Mouse (Mus musculus) CD8-positive naive resting alpha-beta T cell, adult 2 months (primary cell): ENCODE measurements around the gene Eif3l.
"Not testable (repeated sequence)": the region's sequence is repeated elsewhere in the genome, so short reads cannot be mapped to it uniquely, and the experiment has no call there.

ENCODE experiments used
- DNase-seq, 2 experiments: peaks; one replicate each; pipeline ENCODE4 v3.0.0; 2022; ENCODE audit warnings: low read depth in 2 of 2, low spot score in 2 of 2

Eif3l gene

DNA sequence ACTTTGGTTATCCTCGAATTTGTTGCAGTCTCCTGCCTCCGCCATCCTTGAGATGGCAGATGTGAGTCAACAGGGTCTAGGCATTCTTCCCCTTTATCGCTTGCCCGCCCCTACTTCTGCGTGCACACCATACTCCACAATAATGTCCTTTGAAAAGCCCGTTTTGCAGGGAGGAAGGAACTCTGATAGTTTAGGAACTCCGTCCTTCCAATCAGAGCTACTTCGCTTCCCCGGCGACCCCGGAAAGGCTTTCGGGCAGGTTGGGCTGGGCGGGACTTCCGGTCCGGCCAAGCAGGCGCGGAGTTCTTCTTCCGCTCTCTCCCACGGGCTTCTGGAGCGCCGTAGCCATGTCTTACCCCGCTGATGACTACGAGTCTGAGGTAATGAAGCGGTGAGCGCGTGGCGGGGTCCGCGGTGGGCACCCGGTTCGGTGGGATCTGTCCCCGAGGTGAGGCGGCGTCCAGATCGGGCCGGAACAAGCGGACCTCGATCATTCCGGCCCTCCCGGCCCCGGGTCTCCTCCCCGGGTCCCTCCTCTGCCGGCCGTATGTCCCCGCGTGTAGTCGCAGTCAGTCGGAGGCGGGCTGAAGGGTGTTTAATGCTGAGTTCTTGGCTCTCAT is at the start of gene Eif3l:
Gene Eif3l, plus strand, starts transcription at position 267 of the 620 bp plus-strand sequence.
- peak; percentile 74 to 76 for DNase-seq

GRCm38 (mm10) chr15:79025687-79026308 is 49.2 kb upstream of the Eif3l start:
- DNase-seq = no peak

DNA sequence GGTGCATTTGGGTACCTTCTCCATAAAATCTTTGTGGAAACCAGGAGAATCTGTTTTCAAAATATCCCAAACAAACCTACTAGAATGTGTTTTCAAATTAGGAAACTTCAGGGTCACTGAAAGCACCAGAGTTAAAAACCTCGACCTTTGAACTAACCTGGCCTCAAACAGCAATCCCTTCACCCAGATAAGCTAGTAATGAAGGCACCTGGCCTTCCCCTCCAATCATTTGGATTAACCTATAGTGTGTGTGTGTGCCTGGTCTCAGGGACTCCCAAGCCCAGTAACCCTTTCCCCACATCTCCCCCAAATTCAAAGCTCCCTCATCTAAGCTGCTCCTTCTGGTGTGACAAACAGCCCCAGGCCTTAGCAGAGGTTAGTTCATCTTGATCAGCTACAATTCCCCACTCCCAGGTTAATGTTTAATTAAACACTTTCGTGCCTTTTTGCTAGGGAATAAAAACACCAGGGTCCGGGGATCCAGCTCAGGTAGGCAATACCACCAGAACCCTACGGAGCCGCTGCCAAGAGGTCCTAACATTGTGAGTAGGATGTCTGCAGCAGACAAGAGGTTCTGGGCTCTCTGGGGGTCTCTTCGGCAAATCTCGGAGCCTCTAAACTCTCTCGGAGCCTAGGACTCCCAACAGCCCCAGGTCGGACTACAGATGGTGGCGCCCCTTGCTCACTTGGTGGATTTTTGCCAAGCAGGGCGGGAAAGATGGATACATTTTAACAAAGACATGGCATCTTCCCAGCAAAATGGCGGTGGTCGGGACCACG is 48.3 kb upstream of the Eif3l start:
- DNase-seq = no peak

- no peak for DNase-seq
These were observed 47.4 kb upstream of the Eif3l start for GRCm38 (mm10) chr15:79027291-79028205.

GRCm38 (mm10) chr15:79028237-79028738 is 46.7 kb upstream of the Eif3l start, which contains the start of gene H1f0:
TSS of gene H1f0 (plus strand) at chr15:79028450.
- DNase-seq = peak; percentile 73 to 79

- no peak for DNase-seq
These were observed 46.0 kb upstream of the Eif3l start for GRCm38 (mm10) chr15:79028823-79029484.

GRCm38 (mm10) chr15:79029519-79030241 is 45.3 kb upstream of the Eif3l start:
- no peak for DNase-seq

GRCm38 (mm10) chr15:79030551-79031435 is 44.2 kb upstream of the Eif3l start:
- no peak for DNase-seq

DNA sequence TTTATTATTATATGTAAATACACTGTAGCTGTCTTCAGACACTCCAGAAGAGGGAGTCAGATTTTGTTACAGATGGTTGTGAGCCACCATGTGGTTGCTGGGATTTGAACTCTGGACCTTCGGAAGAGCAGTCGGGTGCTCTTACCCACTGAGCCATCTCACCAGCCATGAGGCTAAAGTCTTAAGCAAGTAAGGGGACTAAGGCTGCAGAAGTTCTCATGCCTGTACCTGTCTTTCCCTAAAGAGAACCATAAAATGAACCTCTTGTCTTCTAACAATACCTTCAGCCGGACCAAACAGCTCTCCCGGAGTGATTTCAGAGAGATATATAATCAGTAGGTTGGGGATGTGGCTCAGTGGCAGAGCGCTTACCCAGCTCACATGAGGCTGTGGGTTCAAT is 43.1 kb upstream of the Eif3l start:
- not testable (repeated sequence) for DNase-seq

DNA sequence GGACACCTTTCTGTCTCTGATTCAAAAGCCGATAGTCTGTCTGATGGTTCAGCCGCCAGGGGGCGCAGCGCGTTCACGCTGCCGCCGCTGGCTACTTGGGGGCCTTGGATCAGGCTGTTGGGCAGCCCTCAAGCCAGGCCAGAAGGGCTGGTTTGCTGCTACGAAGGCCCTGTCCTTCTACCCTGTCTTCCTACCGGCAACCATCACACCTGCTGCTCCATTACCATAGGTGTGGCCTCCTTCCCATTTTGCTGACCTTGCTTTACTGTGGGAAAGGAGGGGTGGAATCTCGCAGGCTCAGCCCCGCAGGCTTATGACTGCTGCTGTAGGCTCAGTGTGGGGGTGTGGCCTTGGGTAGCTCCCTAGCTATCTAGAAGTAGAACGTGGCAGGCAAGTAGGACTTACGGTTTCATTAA is 37.1 kb upstream of the Eif3l start:
- peak; percentile 49 to 61 for DNase-seq

- no peak for DNase-seq
These were observed 36.6 kb upstream of the Eif3l start for GRCm38 (mm10) chr15:79038331-79038730.

DNA sequence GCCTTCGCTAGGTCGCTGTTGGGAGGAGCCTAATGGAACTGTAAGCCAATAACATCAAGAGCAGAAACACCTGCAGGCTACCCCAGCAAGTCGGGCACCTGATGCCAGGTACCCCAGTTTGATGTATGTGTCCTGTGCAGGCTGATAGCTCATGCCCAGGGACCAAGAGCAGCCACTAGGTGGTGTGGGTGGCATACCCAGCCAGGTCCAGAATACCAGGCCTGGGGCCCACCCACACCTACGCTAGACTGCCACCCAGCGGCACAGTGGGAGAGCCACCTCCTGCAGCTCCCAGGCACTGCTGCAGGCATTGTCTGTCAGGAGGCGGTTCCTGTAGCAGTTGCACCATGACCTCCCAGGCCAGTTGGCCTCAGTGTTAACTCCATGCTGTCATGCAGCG is 36.1 kb upstream of the Eif3l start:
- DNase-seq = peak; percentile 82 to 89

GRCm38 (mm10) chr15:79040501-79041416 is 34.2 kb upstream of the Eif3l start:
- no peak for DNase-seq

GRCm38 (mm10) chr15:79041585-79041984 is 33.4 kb upstream of the Eif3l start, which contains the start of gene Galr3:
TSS of gene Galr3 (plus strand) at chr15:79041885.
- DNase-seq = no peak

GRCm38 (mm10) chr15:79042721-79043491 is 32.1 kb upstream of the Eif3l start:
- DNase-seq = no peak

DNA sequence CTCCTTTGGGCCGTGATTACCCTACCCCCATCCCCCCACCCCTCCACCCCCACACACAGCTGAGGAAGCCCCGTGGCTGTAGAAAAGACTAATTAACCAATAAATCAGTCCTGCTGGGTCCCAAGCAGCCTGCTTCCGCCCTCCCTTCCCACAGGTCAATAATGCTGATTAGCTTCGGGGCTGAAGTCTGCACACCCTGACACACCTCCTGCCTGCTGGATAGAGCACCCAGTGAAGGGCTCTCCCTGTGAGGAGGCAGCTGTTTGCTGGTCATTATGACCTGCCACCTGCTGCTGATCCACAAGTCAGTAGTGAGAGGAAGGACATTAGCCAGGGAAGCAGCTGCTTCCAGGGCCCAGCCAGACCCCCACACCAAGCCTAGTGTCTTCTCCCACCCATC is 30.1 kb upstream of the Eif3l start:
- DNase-seq = no peak

- no peak for DNase-seq
These were observed 26.8 kb upstream of the Eif3l start for GRCm38 (mm10) chr15:79048186-79048585.
